Mouse (Mus musculus) heart, adult 2 months (tissue): Measurements from ENCODE around the gene Sh2d4b.

Experiments used
- CTCF ChIP-seq: fragments of 200-600 bp; IDR thresholded peaks from 2 replicates; pipeline ENCODE4 v1.8.1; 2022; ENCODE audit warnings: antibody characterized with exemption, mild to moderate bottlenecking, moderate library complexity
- EP300 ChIP-seq: fragments of 200-500 bp; IDR thresholded peaks from 2 replicates; pipeline ENCODE4 v1.6.1; 2011; ENCODE audit warnings: low read depth, low read length, control low read depth; ENCODE audit not compliant: insufficient read depth

DNA sequence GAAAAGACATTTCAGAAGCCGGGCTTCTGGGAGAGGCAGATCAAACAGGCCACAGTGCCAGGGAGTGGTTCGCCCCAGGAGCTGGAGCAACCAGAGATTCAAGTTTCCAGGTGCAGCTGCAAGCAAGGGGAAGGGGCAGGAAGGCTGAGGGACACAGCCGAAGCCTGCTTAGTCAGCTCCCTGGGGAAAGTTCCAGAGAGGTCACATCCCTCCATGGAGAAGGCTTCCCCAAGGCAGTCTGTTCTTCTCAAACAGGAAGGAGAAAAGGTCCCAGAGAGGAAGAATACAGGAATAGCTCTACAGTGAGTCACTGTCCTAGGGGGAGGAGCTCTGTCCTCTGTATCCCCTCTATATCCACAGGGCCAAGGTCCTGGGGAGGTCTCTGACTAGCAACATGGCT, 21.6 kb upstream of the Sh2d4b start:
- TF ChIP-seq CTCF (no peak), EP300 (no peak)
